Mouse (Mus musculus): ENCODE data around the gene Wars.

- TF ChIP-seq USF1 (IDR thresholded peaks at IDR 0.05; ENCODE audit: low read depth), result no peak
- TF ChIP-seq CTCF (IDR thresholded peaks at IDR 0.05; ENCODE audit: control insufficient read depth, insufficient read depth, insufficient read length), result no peak
- TF ChIP-seq MAX (IDR thresholded peaks at IDR 0.05), result no peak
- no peak for TF ChIP-seq CEBPB (IDR thresholded peaks at IDR 0.05; ENCODE audit: low read depth)
- TF ChIP-seq MYOD1 (IDR thresholded peaks at IDR 0.05; ENCODE audit: control insufficient read depth, insufficient read length, low read depth), result no peak
- TF ChIP-seq FOSL1 (IDR thresholded peaks at IDR 0.05; ENCODE audit: insufficient read depth, low read length, poor library complexity, severe bottlenecking), result no peak
These were observed 14.8 kb downstream of the Wars start for GRCm38 (mm10) chr12:108879138-108879537.
